Mouse (Mus musculus) hindbrain, embryonic 13.5 days (tissue): ENCODE data around the gene Barhl1. TPM values are rescaled to one million over a fixed set of nuclear protein-coding genes. Genes with fewer than 3 reads are reported as not detected.

Experiments used
- ATAC-seq: fragments of 200-750 bp; cut with Nextera tagmentation; 2 replicates; pipeline ENCODE4 v1.8.0; 2017; ENCODE audit warnings: moderate TSS enrichment; ENCODE audit not compliant: low FRiP score
- H3K27ac ChIP-seq: fragments of 300-500 bp; sonication (generic); 2 replicates; pipeline ENCODE4 v1.5.1; 2015; ENCODE audit warnings: inconsistent platforms, mild to moderate bottlenecking, moderate library complexity
- H3K27me3 ChIP-seq: fragments of 300-500 bp; sonication (generic); 2 replicates; pipeline ENCODE4 v1.6.1; 2015; ENCODE audit warnings: mild to moderate bottlenecking, inconsistent platforms
- H3K36me3 ChIP-seq: fragments of 300-500 bp; sonication (generic); 2 replicates; pipeline ENCODE4 v1.6.1; 2015; ENCODE audit warnings: mild to moderate bottlenecking, inconsistent platforms
- H3K4me1 ChIP-seq: fragments of 300-500 bp; sonication (generic); replicated peaks from 2 replicates; pipeline ENCODE4 v1.6.1; 2015; ENCODE audit warnings: inconsistent platforms
- H3K4me2 ChIP-seq: fragments of 300-500 bp; sonication (generic); 2 replicates; pipeline ENCODE4 v1.6.1; 2015; ENCODE audit warnings: inconsistent platforms, mild to moderate bottlenecking, moderate library complexity
- H3K4me3 ChIP-seq: fragments of 300-500 bp; sonication (generic); 2 replicates; pipeline ENCODE4 v1.5.1; 2015; ENCODE audit warnings: mild to moderate bottlenecking, inconsistent platforms
- H3K9ac ChIP-seq: fragments of 300-500 bp; sonication (generic); 2 replicates; pipeline ENCODE4 v1.6.1; 2015; ENCODE audit warnings: mild to moderate bottlenecking, inconsistent platforms
- H3K9me3 ChIP-seq: fragments of 300-500 bp; sonication (generic); 2 replicates; pipeline ENCODE4 v1.6.1; 2016; ENCODE audit warnings: inconsistent platforms
- WGBS: fragments of 180-500 bp; shearing (Covaris S2); methylation state at CpG from one replicate; pipeline ENCODE4 v1.1.7; 2015; 5-methylcytosine and 5-hydroxymethylcytosine counted together
- polyA plus RNA-seq: library from polyadenylated mRNA; unstranded; fragments of >200 nt; fragmentation: Nextera tagmentation; extraction: Ambion mirVana; gene quantifications from 2 replicates; pipeline ENCODE4 v1.2.1, GENCODE M21; 2015

The Barhl1 gene
- polyA plus RNA-seq, 1 experiment from 2014 or later: 17.1 TPM

DNA sequence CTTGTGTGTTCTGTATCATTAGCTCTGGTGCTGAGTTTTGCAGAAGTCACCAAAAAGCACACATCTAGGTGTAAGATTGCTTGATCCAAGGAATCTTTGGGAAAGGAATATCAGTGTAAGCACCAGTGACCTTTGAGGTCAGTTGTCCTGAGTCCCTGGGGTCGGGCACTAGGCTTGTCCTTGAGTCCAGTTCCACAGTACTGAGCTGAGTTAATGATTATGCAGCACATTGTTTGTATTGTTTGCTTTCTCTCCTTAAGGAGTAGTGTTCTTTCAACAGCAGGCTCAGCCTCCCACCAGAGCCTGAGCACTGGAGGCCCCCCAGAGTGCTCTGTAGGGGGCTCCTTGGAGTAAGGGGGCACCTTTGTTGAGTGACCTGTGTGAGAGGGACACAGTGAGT, 23.7 kb downstream of the Barhl1 start:
- H3K27me3 ChIP-seq: no peaks in the 10 kb centered on the region
- no peak overlapping the region for H3K4me3 ChIP-seq
- peaks cover 77% of the 10 kb centered on the region for H3K36me3 ChIP-seq
- H3K4me1 ChIP-seq: no peaks in the 10 kb centered on the region
- H3K27ac ChIP-seq: no peak overlapping the region
- H3K9me3 ChIP-seq: no peaks in the 10 kb centered on the region
- no peak overlapping the region for H3K9ac ChIP-seq
- no peak for ATAC-seq
- no peak overlapping the region for H3K4me2 ChIP-seq
- WGBS: 13% methylated on average over 1 of the region's 1 CpGs

DNA sequence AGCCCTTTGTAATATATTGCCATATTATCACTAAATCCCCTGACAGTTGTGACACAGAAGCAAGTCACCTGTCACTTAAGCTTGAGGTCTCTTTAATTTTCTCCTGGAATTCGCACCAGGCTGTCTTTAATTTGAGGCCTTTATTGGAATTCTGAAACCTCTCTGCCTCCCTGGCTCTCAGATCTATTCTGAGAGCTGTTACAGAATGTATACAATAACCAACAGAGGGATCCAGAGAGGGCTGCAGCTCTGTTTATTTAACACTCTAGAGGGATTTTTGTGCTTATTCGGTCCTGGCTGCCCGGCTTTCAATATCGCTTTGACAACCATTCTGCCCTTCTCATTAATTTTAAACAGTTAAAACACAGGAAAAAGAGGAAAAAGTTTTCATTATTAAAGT, 31.6 kb downstream of the Barhl1 start:
- 63% methylated on average over 4 of the region's 4 CpGs for WGBS
- H3K27me3 ChIP-seq: no peaks in the 10 kb centered on the region
- no peak overlapping the region for H3K9ac ChIP-seq
- ATAC-seq: no peak
- peaks cover 49% of the 10 kb centered on the region for H3K36me3 ChIP-seq
- no peak overlapping the region for H3K4me2 ChIP-seq
- H3K27ac ChIP-seq: no peak overlapping the region
- peaks cover 3% of the 10 kb centered on the region; the same call in 1 of the 2 replicates for H3K4me1 ChIP-seq
- H3K4me3 ChIP-seq: no peak overlapping the region
- H3K9me3 ChIP-seq: no peaks in the 10 kb centered on the region

DNA sequence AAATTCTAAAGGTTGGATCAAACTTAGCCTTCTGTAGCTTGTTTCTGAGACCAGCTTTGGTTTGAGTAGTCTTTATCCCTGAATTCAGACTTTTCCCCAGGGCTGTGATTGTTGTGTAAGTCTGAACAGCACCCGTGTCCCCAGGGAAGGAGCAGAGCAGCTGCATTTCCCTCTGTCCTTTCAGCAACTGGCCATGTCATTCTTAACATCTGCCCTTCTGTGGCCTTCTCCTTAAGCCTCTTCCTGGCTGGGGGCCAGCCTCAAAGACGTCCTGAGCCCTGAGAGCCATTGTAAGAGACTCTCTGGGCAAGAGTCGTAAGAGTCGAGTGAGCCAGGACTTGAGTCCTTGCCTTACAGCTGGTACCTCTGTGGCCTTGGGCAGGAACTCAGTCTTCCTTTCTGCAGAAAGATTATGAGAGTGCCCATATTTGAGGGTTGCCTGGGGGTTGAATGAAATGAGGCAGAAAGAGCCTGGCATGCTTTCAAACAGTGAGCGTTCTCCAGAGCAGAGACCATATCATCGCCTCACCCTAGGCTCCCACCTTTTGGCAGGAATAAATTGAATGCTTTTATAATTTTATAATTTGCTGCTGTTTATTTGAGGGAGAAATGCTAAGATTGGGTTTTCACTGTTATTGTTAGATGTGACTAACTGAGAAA, 33.5 kb downstream of the Barhl1 start:
- Histone ChIP-seq H3K9ac (no peak overlapping the region), H3K36me3 (peaks cover 50% of the 10 kb centered on the region), H3K4me3 (no peak overlapping the region), H3K27me3 (no peaks in the 10 kb centered on the region), H3K4me2 (no peak overlapping the region), H3K4me1 (peaks cover 3% of the 10 kb centered on the region; the same call in 1 of the 2 replicates), H3K27ac (no peak overlapping the region), H3K9me3 (no peaks in the 10 kb centered on the region)
- no peak for ATAC-seq
- 72% methylated on average over 6 of the region's 6 CpGs for WGBS

DNA sequence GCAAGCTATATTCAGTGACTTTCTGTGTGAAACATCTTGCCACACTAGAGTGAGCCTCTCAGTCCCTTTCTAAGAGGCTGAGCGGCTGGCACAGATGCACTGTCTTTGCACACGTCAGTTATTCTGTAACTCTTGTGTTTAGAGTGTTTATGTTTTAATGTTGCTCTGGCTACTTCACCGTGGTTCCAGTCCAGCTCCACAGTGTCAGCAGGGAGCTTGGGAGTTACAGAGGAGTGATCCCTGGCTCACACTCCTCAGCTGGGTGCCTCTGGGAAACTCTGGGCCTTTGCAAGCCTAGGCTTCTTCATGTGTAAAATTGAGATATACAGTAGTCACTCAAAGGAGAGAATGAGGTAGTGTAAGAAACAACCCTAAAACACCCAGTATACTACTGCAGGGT, 34.4 kb downstream of the Barhl1 start:
- no peak overlapping the region for H3K4me2 ChIP-seq
- no peaks in the 10 kb centered on the region for H3K27me3 ChIP-seq
- no peak for ATAC-seq
- H3K4me1 ChIP-seq: peaks cover 3% of the 10 kb centered on the region; the same call in 1 of the 2 replicates
- no peak overlapping the region for H3K4me3 ChIP-seq
- H3K36me3 ChIP-seq: peaks cover 54% of the 10 kb centered on the region
- 0 out of 2 replicates have a peak overlapping the region, but pooled peaks have one; percentile 13 for H3K27ac ChIP-seq
- H3K9ac ChIP-seq: no peak overlapping the region
- 91% methylated on average over 3 of the region's 3 CpGs for WGBS
- H3K9me3 ChIP-seq: no peaks in the 10 kb centered on the region

DNA sequence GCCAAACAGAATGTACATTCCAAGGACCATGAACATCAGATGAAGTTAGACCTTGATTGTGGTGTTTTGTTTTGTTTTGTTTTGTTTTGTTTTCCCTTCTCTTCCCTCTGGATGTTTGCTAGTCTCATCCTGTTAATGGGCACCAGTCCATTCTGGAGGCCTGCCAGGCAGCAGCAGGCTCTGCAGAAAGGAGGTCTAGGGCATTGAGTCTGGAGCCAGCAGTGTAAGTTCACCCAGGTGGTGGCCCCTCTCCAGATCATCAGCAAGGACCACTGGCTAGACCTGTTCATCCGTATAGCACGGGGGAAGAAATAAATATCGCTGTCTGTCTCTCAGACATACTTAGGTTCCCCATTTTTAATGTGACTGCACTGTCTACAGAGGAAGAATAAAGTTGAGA, 35.2 kb downstream of the Barhl1 start:
- Histone ChIP-seq H3K4me1 (peaks cover 3% of the 10 kb centered on the region; the same call in 1 of the 2 replicates), H3K27me3 (no peaks in the 10 kb centered on the region), H3K4me3 (no peak overlapping the region), H3K36me3 (peaks cover 58% of the 10 kb centered on the region), H3K9ac (no peak overlapping the region), H3K27ac (no peak overlapping the region), H3K9me3 (no peaks in the 10 kb centered on the region), H3K4me2 (no peak overlapping the region)
- 92% methylated on average over 3 of the region's 3 CpGs for WGBS
- ATAC-seq: no peak

DNA sequence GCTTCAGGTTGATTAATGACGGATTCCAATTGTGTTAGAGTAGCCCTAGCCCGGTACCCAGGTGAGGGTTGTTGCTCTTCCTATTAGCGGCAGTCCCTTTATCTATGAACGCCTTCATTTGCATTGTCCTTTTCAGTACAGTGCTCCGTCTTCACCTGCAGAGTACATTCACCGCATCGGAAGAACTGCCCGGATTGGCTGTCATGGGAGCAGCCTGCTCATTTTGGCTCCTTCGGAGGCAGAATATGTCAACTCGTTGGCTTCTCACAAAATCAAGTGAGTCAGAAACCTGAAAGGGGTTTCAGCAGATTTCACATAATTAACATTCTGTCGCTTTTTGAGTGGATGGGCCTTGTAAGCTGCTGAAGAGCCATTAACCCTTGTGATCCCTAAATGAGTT, 40.9 kb downstream of the Barhl1 start:
- no peak for ATAC-seq
- Histone ChIP-seq H3K27ac (no peak overlapping the region), H3K9me3 (no peaks in the 10 kb centered on the region), H3K9ac (no peak overlapping the region; the same call in 1 of the 2 replicates), H3K4me1 (no peaks in the 10 kb centered on the region), H3K36me3 (peaks cover 61% of the 10 kb centered on the region), H3K4me2 (no peak overlapping the region), H3K27me3 (no peaks in the 10 kb centered on the region), H3K4me3 (no peak overlapping the region)
- WGBS: 87% methylated on average over 11 of the region's 11 CpGs

DNA sequence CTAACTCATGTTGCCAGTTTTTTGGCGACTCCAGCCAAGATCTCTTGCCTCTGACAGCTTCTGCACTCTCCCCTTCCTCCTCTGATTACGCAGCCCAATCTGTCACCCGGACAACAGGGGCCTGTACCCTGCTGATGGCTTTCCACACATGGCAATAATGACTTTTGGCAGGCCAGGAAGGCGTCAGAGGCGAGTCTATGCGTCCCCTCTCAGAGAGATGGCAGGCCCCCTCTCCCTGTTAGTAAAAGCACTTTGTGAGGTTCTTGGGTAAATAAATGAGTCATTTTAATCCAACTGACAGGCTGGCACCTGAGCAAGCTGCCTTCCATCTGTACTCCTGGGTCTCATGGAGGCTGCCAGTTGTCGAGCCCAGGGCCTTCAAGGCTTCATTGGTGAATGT, 49.0 kb downstream of the Barhl1 start:
- H3K4me1 ChIP-seq: no peaks in the 10 kb centered on the region
- no peaks in the 10 kb centered on the region for H3K9me3 ChIP-seq
- peaks cover 68% of the 10 kb centered on the region for H3K36me3 ChIP-seq
- 0 out of 2 replicates have a peak, but pooled peaks have one; percentile 36 for ATAC-seq
- H3K9ac ChIP-seq: no peak overlapping the region
- H3K4me2 ChIP-seq: no peak overlapping the region
- H3K27ac ChIP-seq: peak overlapping the region; percentile 14; the same call in 1 of the 2 replicates
- H3K4me3 ChIP-seq: no peak overlapping the region
- 76% methylated on average over 7 of the region's 7 CpGs for WGBS
- H3K27me3 ChIP-seq: no peaks in the 10 kb centered on the region

DNA sequence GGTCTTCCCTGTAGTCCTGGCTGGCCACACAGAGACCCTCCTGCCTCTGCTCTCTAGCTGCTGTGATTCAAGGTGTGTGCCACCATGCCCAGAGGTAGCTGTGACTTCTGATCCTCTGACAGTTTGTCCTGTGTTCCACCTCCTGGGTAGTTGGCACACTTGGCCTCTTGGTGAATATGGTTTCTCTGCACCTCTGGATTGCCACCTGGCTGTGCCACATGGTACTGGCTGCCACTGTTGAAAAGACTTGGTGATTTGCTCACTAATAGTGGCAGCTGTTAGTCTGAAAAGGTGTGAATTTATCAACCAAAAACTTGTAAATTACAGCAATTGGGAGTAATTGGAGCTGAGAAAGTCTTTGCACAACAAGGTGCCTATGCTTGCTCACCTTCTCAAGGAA, 52.6 kb downstream of the Barhl1 start:
- H3K36me3 ChIP-seq: peaks cover 91% of the 10 kb centered on the region
- no peak for ATAC-seq
- H3K27me3 ChIP-seq: no peaks in the 10 kb centered on the region
- H3K27ac ChIP-seq: no peak overlapping the region
- H3K9me3 ChIP-seq: no peaks in the 10 kb centered on the region
- H3K9ac ChIP-seq: no peak overlapping the region
- no peak overlapping the region for H3K4me2 ChIP-seq
- no peak overlapping the region for H3K4me3 ChIP-seq
- no peaks in the 10 kb centered on the region for H3K4me1 ChIP-seq

DNA sequence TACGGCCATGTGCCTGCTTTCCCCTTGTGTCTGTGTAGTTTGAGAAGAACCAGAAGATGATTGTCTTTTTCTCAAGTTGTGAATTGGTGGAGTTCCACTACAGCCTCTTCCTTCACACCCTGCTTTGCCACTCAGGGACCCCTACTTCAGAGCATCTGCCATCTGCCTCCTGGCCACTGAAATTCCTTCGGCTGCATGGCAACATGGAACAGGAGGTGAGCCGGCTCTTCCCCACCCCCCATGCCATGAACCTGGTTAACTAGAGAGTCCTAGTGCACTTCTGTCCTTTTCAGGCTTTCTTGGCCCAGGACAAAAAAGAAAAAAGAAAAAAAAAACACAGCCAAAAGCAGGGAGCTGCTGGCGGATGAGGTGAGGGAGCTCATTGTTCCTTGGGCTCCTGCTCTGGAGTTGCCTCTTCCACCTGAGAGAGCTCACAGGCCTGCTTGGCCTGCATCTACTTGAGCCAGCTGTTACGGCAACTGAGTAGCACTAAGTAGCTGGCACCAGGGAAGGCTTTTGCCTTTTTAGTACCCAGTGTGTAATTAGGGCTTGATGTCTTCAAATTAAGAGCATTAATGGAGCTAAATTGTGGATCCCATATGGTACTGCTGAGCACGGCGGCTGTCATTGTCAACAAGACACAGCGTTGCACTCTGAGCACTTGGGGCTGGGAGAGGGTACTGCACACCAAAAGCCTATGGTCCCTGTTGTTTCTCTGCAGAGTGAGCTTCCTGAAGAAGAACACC, 55.6 kb downstream of the Barhl1 start:
- H3K4me1 ChIP-seq: no peaks in the 10 kb centered on the region
- 86% methylated on average over 8 of the region's 8 CpGs for WGBS
- no peaks in the 10 kb centered on the region for H3K9me3 ChIP-seq
- H3K4me2 ChIP-seq: no peak overlapping the region
- H3K27ac ChIP-seq: no peak overlapping the region
- H3K9ac ChIP-seq: no peak overlapping the region
- no peak for ATAC-seq
- no peak overlapping the region for H3K4me3 ChIP-seq
- no peaks in the 10 kb centered on the region for H3K27me3 ChIP-seq
- peaks cover 91% of the 10 kb centered on the region for H3K36me3 ChIP-seq

DNA sequence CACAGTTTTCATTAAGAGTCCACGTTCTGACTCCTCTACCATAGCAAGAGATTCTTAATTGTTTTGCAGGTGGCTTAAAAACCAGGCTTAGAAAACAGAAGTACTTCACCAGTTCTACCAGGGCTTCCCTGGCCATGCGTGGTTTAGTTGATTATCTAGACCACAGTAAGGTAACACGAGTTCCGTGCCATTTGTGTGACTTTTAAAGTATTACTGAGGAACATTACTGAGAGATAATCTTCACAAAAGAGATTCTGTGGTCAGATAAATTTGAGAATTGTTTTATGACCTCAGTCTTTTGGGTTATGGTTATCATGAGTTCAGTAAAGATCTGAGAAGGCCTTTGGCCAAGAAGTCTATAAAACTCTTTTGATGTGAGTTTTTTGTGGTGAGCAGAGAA, 57.2 kb downstream of the Barhl1 start:
- Histone ChIP-seq H3K36me3 (peaks cover 83% of the 10 kb centered on the region), H3K27me3 (no peaks in the 10 kb centered on the region)
- WGBS: 94% methylated on average over 4 of the region's 4 CpGs

More for the DNA sequence above, 57.2 kb downstream of the Barhl1 start:
- H3K9me3 ChIP-seq: no peaks in the 10 kb centered on the region
- no peaks in the 10 kb centered on the region for H3K4me1 ChIP-seq
- H3K9ac ChIP-seq: no peak overlapping the region
- no peak overlapping the region for H3K4me2 ChIP-seq
- H3K4me3 ChIP-seq: no peak overlapping the region
- no peak for ATAC-seq
- no peak overlapping the region for H3K27ac ChIP-seq
